In genomic region chr14:32388196-32388595, GRCm38 (mm10) we compare ENCODE assay signal across 8 mouse cellular contexts. TPM values are rescaled to one million over a fixed set of nuclear protein-coding genes. Genes with fewer than 3 reads are reported as not detected.
DNase-seq lines count a peak whose midpoint lies in the region; ATAC-seq lines count a peak whose summit lies in the region.

TSS of gene 1700024G13Rik (minus strand) at chr14:32388391.

- H3K27ac ChIP-seq in embryonic facial prominence, embryonic 11.5 days (replicated peaks; ENCODE audit: low read depth, low read length) = no peak within 1 kb of the TSS
- H3K27ac ChIP-seq in limb, embryonic 10.5 days = no peak within 1 kb of the TSS; the same call in 1 of the 2 replicates
- H3K27ac ChIP-seq in midbrain, embryonic 13.5 days = no peak within 1 kb of the TSS

- H3K9ac ChIP-seq in embryonic facial prominence, embryonic 11.5 days (replicated peaks; ENCODE audit: low read length) = no peak within 1 kb of the TSS
- no peak within 1 kb of the TSS for H3K9ac ChIP-seq in midbrain, embryonic 13.5 days (replicated peaks)

- peak; percentile 74 to 89 for DNase-seq in adrenal gland, adult (ENCODE audit: inconsistent age in 2 of 2, low spot score in 1 of 2)
- DNase-seq in embryonic facial prominence, embryonic 11.5 days (ENCODE audit: low spot score) = peak; percentile 83
- DNase-seq in limb, embryonic 10.5 days (ENCODE audit: low spot score) = peak; percentile 83
- peak; percentile 12 to 24 for DNase-seq in thymus, postnatal 10 days (ENCODE audit: low spot score in 2 of 2)
- no peak for DNase-seq in right cerebral cortex, postnatal 36 days (ENCODE audit: low spot score in 2 of 2)

- peak; percentile 75 for ATAC-seq in embryonic facial prominence, embryonic 11.5 days (replicated peaks; ENCODE audit: insufficient number of reproducible peaks, low FRiP score, low TSS enrichment, low read depth)
- peak; percentile 42; a peak in 1 of 4 replicates for ATAC-seq in hematopoietic stem cell, adult 5-6 weeks (replicated peaks in 1 of 2; ENCODE audit: insufficient read depth in 1 of 2, low FRiP score in 2 of 2, low TSS enrichment in 1 of 2, low read depth in 1 of 2, poor library complexity in 2 of 2, severe bottlenecking in 2 of 2)
- ATAC-seq in midbrain, embryonic 13.5 days = peak; percentile 79
- no peak for ATAC-seq in activated CD4-positive, CD25-positive, alpha-beta regulatory T cell, adult 4 months

- under 1% methylated on average over 13 of the region's 13 CpGs for WGBS in embryonic facial prominence, embryonic 11.5 days
- WGBS in limb, embryonic 10.5 days = 1% methylated on average over 13 of the region's 13 CpGs
- 0% methylated on average over 13 of the region's 13 CpGs for WGBS in midbrain, embryonic 13.5 days

- H3K27me3 ChIP-seq in embryonic facial prominence, embryonic 11.5 days (ENCODE audit: control insufficient read depth, insufficient read depth, low read length) = no peaks in the 10 kb centered on the region
- peaks cover 20% of the 10 kb centered on the region for H3K27me3 ChIP-seq in limb, embryonic 10.5 days (ENCODE audit: low read depth, poor library complexity, severe bottlenecking)
- no peaks in the 10 kb centered on the region for H3K27me3 ChIP-seq in midbrain, embryonic 13.5 days

- no peak within 1 kb of the TSS for H3K4me3 ChIP-seq in embryonic facial prominence, embryonic 11.5 days (ENCODE audit: low read depth, low read length)
- peak within 1 kb of the TSS; percentile 23 for H3K4me3 ChIP-seq in limb, embryonic 10.5 days
- no peak within 1 kb of the TSS for H3K4me3 ChIP-seq in midbrain, embryonic 13.5 days (replicated peaks)

- H3K4me1 ChIP-seq in embryonic facial prominence, embryonic 11.5 days (ENCODE audit: control insufficient read depth, insufficient read depth, low read length) = no peaks in the 10 kb centered on the region
- H3K4me1 ChIP-seq in limb, embryonic 10.5 days = peaks cover 9% of the 10 kb centered on the region
- H3K4me1 ChIP-seq in midbrain, embryonic 13.5 days (replicated peaks) = peaks cover 6% of the 10 kb centered on the region

- H3K4me2 ChIP-seq in embryonic facial prominence, embryonic 11.5 days (ENCODE audit: low read depth, low read length) = peak within 1 kb of the TSS; percentile 16; the same call in 1 of the 2 replicates
- H3K4me2 ChIP-seq in midbrain, embryonic 13.5 days (replicated peaks) = peak within 1 kb of the TSS; percentile 41

- H3K9me3 ChIP-seq in embryonic facial prominence, embryonic 11.5 days (replicated peaks; ENCODE audit: control insufficient read depth, low read length) = no peaks in the 10 kb centered on the region
- H3K9me3 ChIP-seq in limb, embryonic 10.5 days (replicated peaks) = no peaks in the 10 kb centered on the region
- H3K9me3 ChIP-seq in midbrain, embryonic 13.5 days = no peaks in the 10 kb centered on the region; the same call in 1 of the 2 replicates

- no peaks in the 10 kb centered on the region for H3K36me3 ChIP-seq in embryonic facial prominence, embryonic 11.5 days (replicated peaks; ENCODE audit: control insufficient read depth, insufficient read depth, low read depth, low read length)
- H3K36me3 ChIP-seq in limb, embryonic 10.5 days = no peaks in the 10 kb centered on the region
- H3K36me3 ChIP-seq in midbrain, embryonic 13.5 days = no peaks in the 10 kb centered on the region

RNA-seq across cellular contexts. Expression of gene 1700024G13Rik, which starts in this region (rescaled TPM):
- polyA plus RNA-seq in embryonic facial prominence, embryonic 11.5 days (2014; fragmentation: Nextera tagmentation; extraction: Ambion mirVana) = 0.34 TPM in 1 of 2 replicates, not detected in the other
- total RNA-seq in hematopoietic stem cell, adult 5-6 weeks (2017) = not detected in 2 replicates
- not detected in 2 replicates for polyA plus RNA-seq in limb, embryonic 10.5 days (2016; fragmentation: Nextera tagmentation; extraction: Ambion mirVana)
- polyA plus RNA-seq in midbrain, embryonic 13.5 days (2015; fragmentation: Nextera tagmentation; extraction: Ambion mirVana) = 0.32 TPM in 1 of 2 replicates, not detected in the other
- polyA plus RNA-seq in activated CD4-positive, CD25-positive, alpha-beta regulatory T cell, adult 4 months (2017; shearing (Covaris generic)) = not detected

Comparison
In these comparisons a context has a peak if more than half of its experiments do, and no peak if none do; other contexts are left out.
1. Peak in DNase-seq, ATAC-seq and H3K4me2 ChIP-seq in embryonic facial prominence, embryonic 11.5 days; RNA of the gene not detected or under 1 TPM.
2. Peak in ATAC-seq in hematopoietic stem cell, adult 5-6 weeks; RNA of the gene not detected or under 1 TPM.
3. Peak in DNase-seq and H3K4me3 ChIP-seq in limb, embryonic 10.5 days; RNA of the gene not detected or under 1 TPM.
4. Peak in ATAC-seq and H3K4me2 ChIP-seq in midbrain, embryonic 13.5 days; RNA of the gene not detected or under 1 TPM.
5. DNase-seq: peak in adrenal gland, adult (2 of 2) and thymus, postnatal 10 days (2 of 2); none in right cerebral cortex, postnatal 36 days (0 of 2).